Mouse (Mus musculus) splenic B cell, adult 2 months (primary cell): Measurements from ENCODE around the gene Hivep3.
A peak's percentile ranks its signal among the peaks of the same experiment; 100 is the strongest.

Experiments
- DNase-seq: peaks from one replicate; pipeline ENCODE4 v3.0.0-alpha.2; 2011; ENCODE audit warnings: low read depth, low spot score
- H3K27me3 ChIP-seq: 2 replicates; pipeline ENCODE4 v1.6.1; 2012; ENCODE audit warnings: mild to moderate bottlenecking, low read length, moderate library complexity, mixed read lengths; ENCODE audit not compliant: control insufficient read depth, poor library complexity, insufficient read depth, severe bottlenecking
- H3K36me3 ChIP-seq: 2 replicates; pipeline ENCODE4 v1.6.1; 2012; ENCODE audit warnings: mild to moderate bottlenecking, low read length, moderate library complexity, mixed read lengths; ENCODE audit not compliant: control insufficient read depth, poor library complexity, insufficient read depth, severe bottlenecking

Gene Hivep3

GRCm38 (mm10) chr4:119911071-119911904, 177.7 kb downstream of the Hivep3 start:
- Histone ChIP-seq H3K36me3 (no peaks in the 10 kb centered on the region), H3K27me3 (no peaks in the 10 kb centered on the region)
- no peak for DNase-seq

DNA sequence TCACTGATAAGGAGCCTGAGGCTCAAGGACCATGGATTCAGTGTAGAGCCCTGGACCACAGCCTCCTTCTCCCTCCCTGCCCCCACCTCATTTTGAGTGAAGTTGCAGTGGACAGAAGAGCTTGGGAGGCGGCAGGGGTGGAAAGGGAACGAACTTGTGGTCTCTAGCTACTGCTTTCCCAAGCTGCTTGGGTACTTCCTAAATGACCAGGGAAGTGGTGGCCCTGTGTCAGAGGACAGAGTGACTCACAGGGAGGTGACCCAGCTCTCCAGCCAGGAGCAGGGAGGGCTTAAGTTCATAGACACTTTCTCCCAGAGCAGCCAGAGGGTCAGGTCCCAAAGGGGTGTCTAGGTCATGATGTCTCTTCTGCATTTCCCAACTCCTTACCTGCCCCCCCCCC, 178.6 kb downstream of the Hivep3 start:
- no peak for DNase-seq
- no peaks in the 10 kb centered on the region for H3K27me3 ChIP-seq
- no peaks in the 10 kb centered on the region for H3K36me3 ChIP-seq

DNA sequence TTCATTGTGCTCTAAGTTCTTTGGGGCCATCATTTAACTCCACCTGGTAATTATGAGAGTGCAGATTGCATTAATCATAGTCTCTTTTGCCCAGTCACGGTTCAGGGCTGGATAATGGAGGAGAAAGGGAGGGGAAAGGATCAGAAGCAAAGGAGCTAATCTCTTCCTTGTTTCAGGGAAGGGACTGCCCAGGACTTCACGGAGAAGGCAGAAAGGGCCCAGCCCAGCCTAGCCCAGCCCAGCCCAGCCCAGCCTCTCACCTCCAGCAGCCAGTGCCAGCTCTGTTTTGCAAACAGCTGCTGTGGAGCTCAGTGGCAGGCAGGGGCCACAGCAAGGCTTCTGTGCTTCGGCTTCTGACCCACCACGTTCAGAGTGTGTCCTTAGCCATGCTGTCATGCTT, 180.6 kb downstream of the Hivep3 start:
- Histone ChIP-seq H3K27me3 (no peaks in the 10 kb centered on the region), H3K36me3 (no peaks in the 10 kb centered on the region)
- DNase-seq, result no peak

GRCm38 (mm10) chr4:119915069-119915468, 181.5 kb downstream of the Hivep3 start:
- no peak for DNase-seq
- no peaks in the 10 kb centered on the region for H3K36me3 ChIP-seq
- no peaks in the 10 kb centered on the region for H3K27me3 ChIP-seq

- peak; percentile 71 for DNase-seq
- no peaks in the 10 kb centered on the region for H3K27me3 ChIP-seq
- H3K36me3 ChIP-seq, result no peaks in the 10 kb centered on the region
These were observed 183.9 kb downstream of the Hivep3 start for GRCm38 (mm10) chr4:119917502-119917901.

GRCm38 (mm10) chr4:119919349-119919748, 185.8 kb downstream of the Hivep3 start:
- DNase-seq, result peak; percentile 8
- no peaks in the 10 kb centered on the region for H3K36me3 ChIP-seq
- H3K27me3 ChIP-seq, result no peaks in the 10 kb centered on the region

GRCm38 (mm10) chr4:119921022-119921717, 187.6 kb downstream of the Hivep3 start:
- DNase-seq, result peak; percentile 68
- H3K36me3 ChIP-seq, result no peaks in the 10 kb centered on the region
- no peaks in the 10 kb centered on the region for H3K27me3 ChIP-seq

- no peak for DNase-seq
- Histone ChIP-seq H3K27me3 (no peaks in the 10 kb centered on the region), H3K36me3 (no peaks in the 10 kb centered on the region)
These were observed 188.2 kb downstream of the Hivep3 start for GRCm38 (mm10) chr4:119921723-119922266.

DNA sequence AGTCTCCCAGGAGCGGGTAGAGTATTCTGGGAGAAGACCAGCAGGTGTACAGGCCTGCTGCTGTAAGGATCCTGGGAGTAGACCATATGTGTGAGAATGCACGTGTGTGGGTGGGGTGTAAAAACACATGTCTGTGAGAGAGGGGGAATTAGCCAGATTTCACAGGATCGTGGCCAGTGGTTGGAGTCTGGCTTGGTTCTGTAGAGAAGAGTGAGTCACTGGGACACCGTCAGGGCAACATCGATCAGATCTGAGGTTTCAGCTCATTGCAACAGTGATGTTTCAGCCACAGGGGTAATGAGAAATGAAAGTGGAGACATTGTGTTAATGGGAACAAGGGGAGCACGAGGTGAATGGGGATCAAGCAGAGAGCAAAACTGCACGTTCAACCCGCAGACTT, 189.4 kb downstream of the Hivep3 start:
- no peak for DNase-seq
- Histone ChIP-seq H3K27me3 (no peaks in the 10 kb centered on the region), H3K36me3 (no peaks in the 10 kb centered on the region)

- H3K27me3 ChIP-seq, result no peaks in the 10 kb centered on the region
- no peaks in the 10 kb centered on the region for H3K36me3 ChIP-seq
- no peak for DNase-seq
These were observed 189.8 kb downstream of the Hivep3 start for GRCm38 (mm10) chr4:119923410-119923809.

DNA sequence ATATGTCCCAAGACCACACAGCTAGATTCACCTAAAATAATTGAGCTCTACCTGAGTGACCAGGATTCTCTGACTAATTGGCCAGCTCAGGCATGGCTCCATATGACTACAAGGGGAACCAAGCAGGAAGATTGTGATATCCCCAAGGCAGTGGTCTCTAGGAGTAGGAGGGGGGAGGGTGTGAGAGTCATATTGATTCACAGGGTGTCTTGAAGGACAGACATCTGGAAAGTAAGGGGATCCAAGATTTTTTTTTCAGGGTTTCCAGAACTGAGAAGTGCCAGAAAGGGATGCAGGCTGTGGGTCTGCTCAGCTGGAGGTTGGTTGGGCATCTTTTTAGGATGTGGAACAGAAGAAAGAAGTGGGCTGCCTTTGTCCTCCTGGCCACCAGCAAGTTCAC, 191.5 kb downstream of the Hivep3 start:
- DNase-seq, result no peak

DNA sequence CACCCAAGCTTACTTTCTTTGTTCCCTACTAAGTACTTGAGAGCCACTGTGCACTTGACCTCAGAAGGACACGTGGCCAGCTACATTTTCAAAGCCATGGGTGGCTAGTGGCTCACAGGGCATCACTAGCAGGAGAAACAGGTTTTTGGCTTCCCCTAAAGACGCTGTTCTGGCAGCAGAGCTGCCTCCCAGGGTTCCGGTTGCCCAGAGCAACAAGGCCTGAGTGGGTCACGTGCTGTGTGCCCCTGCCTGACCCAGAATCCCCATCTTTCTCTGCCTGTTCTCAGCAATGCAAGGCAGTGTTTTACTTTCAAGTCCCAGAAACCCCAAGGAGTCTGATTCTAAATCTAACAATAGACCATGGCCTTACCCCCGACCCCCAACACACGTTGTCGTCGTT, 198.3 kb downstream of the Hivep3 start:
- no peak for DNase-seq
- Histone ChIP-seq H3K27me3 (no peaks in the 10 kb centered on the region), H3K36me3 (no peaks in the 10 kb centered on the region)

More for the DNA sequence above, 191.5 kb downstream of the Hivep3 start:
- Histone ChIP-seq H3K36me3 (no peaks in the 10 kb centered on the region), H3K27me3 (no peaks in the 10 kb centered on the region)

DNA sequence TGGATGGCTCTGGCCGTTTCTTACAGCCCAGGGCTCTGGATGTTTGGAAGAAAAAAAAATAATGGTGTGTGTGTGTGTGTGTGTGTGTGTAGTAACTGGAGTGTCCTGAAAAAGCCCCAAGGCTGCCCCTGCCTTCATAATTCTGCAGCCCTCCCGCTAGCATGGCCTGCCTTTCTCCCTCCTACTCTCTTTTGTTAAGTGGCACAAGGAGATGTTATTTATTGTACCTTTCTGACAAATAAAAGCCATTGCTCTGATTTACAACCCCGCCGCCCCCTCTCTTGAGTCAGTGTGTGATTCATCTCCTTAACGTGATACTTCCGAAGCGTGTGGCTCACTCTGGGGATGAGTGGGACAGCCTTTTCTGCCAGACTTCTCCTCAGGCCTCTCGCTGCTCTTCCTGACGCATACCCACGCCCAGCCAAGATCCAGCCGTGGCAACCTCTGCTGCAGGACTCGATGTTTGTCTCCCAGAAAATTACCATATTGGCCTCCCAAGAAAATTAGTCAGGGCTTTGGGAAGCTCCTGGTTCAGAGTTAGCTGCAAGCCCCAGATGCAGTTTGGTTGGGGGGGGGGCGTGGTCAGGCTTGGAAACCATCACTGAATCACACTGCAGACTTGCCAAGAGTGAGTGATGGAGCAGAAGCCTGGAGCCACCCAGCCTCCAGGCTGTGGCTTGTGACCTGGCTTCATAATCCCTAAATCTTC, 199.1 kb downstream of the Hivep3 start:
- DNase-seq, result no peak
- Histone ChIP-seq H3K36me3 (no peaks in the 10 kb centered on the region), H3K27me3 (no peaks in the 10 kb centered on the region)

DNA sequence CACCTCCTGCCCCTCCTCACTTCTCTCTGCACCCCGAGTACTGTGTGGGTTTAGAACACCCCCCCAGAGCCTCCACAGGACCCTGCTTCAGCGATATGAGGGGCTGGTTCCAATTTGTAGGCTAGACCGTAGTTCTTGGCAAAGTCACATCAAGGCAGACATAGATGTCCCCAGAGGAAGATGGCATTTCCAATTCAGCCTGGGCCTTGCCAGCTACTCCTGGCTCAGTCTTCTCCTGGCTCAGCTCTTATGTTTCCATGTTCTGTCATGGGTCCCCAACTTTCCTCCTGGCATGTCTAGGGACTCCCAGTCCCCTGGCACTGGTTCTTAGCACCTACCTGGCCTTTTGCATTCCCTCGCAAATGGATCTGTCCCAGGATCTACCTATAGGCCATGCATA, 201.3 kb downstream of the Hivep3 start:
- Histone ChIP-seq H3K36me3 (no peaks in the 10 kb centered on the region), H3K27me3 (no peaks in the 10 kb centered on the region)
- no peak for DNase-seq

GRCm38 (mm10) chr4:119937876-119938275, 204.3 kb downstream of the Hivep3 start:
- H3K36me3 ChIP-seq, result no peaks in the 10 kb centered on the region
- H3K27me3 ChIP-seq, result no peaks in the 10 kb centered on the region
- DNase-seq, result no peak
